Mouse (Mus musculus) thymus, postnatal 36 days (tissue): ENCODE results near the gene Tpk1.
"Not testable (repeated sequence)": the region's sequence is repeated elsewhere in the genome, so short reads cannot be mapped to it uniquely, and the experiment has no call there.

Source experiments
- DNase-seq, 2 experiments: peaks; one replicate each; pipeline ENCODE4 v3.0.0; 2022; ENCODE audit warnings: mixed read lengths in 2 of 2

Tpk1 gene

DNA sequence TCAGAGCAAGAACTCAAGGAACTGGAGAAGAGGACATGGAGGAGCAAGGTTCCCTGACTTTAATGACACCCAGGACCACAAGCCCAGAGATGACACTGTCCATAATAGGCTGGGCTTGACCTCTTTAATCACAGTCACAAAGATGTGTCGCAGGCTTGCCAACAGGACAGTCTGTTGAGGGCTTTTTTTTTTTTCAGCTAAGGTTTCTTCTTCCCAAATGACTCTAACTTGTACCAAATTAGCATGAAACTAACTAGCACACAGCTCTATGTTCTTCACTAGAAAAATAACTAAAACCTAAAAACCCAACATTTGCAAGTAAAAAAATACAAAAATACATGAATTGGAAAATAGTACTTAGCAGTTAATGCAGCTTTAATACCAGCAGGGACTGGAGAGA is 27.2 kb downstream of the Tpk1 start:
- no peak for DNase-seq

DNA sequence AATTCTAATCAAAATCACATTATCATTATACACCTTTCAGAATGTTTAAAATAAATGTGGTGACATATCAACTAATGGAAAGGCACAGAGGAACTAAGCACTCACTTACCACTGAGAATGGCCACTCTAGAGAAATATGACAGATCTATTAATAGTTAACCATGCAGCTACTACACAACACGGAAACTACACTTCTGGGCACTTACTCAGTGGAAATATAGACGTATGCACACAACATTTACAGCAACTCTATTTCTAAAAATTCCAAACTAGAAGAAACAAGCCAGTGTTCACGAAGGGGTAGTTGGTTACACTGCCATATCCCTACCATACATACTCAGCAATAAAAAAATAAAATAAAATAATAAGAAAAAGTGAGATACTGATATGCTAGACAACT is 28.0 kb downstream of the Tpk1 start:
- DNase-seq: no peak

- no peak for DNase-seq
These were observed 29.0 kb downstream of the Tpk1 start for GRCm38 (mm10) chr6:43636980-43637638.

GRCm38 (mm10) chr6:43633308-43633963 is 32.6 kb downstream of the Tpk1 start:
- DNase-seq: no peak

GRCm38 (mm10) chr6:43632871-43633270 is 33.2 kb downstream of the Tpk1 start:
- no peak for DNase-seq

DNA sequence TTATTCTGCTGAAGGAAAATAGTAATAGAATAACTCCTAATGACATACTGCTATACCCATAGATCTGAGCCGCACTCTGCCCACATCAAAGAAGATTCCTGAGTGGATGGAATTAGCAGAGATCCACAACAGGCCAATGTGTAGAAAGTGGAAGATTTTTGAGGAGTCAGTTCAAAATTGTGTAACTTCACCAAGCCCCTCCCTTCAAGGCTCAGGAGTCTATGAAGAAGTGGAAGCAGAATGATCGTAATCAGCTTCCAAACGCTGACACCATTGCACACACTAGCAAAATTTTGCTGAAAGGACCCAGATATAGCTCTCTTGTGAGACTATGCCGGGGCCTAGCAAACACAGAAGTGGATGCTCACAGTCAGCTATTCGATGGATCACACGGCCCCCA is 42.6 kb downstream of the Tpk1 start:
- not testable (repeated sequence) for DNase-seq

DNA sequence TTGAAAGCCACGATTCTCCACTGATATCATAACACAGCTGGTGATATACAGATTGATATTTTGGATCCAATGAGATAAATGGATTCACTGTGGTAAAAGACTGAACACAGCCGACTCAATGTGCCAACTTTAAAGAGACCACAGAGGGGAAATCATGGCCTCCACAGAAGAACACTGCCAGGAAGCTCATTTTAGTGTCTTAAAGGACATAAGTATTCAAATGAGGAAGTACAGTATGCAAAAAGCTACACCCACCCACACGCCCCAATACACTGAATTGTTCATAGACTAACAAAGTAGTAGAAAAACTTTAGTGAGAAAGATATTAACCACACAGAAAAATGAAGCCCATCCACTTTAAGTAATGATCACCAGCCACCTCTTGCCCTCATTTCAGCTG is 46.8 kb downstream of the Tpk1 start:
- DNase-seq: no peak

- DNase-seq: no peak
These were observed 54.3 kb downstream of the Tpk1 start for GRCm38 (mm10) chr6:43611770-43612169.

DNA sequence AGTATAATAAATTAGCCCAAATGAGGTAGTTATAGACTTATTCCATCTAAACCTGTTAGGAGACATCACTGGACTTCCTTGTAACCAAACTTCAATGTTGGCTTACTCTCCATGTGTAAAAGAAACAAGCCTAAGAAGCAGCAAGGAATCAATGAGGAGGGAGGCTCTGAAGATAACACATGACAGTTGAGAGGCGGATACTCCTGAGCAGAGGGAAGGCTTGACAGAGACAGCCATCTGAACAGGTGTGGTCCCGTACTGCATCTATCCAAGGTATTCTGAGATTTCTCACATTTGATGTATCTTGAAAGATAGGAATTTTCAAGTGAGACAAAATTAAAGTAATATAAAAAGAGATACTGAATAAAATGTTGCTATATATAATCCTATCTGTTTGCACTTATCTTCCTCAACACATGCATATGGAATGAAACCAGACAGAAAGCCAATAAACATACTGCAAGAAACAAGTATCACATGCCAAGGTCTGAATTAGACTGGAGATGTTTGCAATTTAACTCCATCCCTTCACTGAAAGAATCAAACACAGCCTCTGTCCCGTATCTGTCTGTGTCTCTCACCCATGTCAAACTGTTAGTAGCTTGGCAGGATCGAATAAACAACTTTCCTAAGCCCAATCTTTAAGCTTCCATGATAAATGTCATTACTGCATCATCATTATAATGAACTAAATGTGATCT is 75.1 kb downstream of the Tpk1 start:
- no peak for DNase-seq

- no peak for DNase-seq
These were observed 80.8 kb downstream of the Tpk1 start for GRCm38 (mm10) chr6:43585274-43585673.

DNA sequence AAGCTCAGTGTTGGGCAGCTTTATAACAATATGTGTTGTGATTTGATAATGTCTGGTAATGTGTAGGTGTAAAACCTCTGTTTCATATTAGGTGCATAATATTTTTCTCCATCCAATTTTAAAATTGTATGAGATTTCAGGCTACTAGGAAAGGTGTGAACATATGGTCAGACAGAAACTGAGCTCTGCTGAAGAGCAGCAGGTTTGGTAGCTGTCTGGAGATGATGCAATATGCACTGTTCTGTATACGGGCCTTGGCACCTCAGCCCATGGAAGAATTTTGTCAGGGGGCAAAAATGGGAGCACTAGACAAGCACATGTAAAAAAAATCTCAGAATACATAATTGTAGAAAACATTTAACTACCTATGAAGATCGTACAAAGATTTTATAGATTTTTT is 84.3 kb downstream of the Tpk1 start:
- no peak for DNase-seq

- no peak for DNase-seq
These were observed 98.2 kb downstream of the Tpk1 start for GRCm38 (mm10) chr6:43567885-43568284.

- no peak for DNase-seq
These were observed 103.6 kb downstream of the Tpk1 start for GRCm38 (mm10) chr6:43562474-43562873.

GRCm38 (mm10) chr6:43551410-43551809 is 114.7 kb downstream of the Tpk1 start:
- DNase-seq: no peak

DNA sequence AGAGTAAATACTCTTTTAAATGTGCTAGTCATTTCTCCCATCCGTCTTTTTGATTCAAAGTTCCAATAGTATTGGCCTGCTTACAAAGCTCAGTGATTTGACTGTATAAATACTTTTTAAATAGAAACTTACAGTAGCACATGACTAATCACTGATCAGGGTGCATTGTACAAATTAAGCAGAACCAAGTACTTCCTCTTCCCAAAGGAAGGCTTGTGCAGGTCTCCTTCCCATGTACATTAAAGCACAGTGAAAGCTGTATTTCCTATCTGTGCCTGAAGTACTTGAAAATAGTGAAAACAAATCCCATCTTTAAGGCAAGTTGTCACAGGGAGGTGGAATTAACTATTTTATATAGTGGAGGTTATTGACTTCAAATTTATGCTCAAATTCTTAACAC is 119.5 kb downstream of the Tpk1 start:
- DNase-seq: no peak

- no peak for DNase-seq
These were observed 128.7 kb downstream of the Tpk1 start for GRCm38 (mm10) chr6:43537252-43537870.

- DNase-seq: no peak
These were observed 130.6 kb downstream of the Tpk1 start for GRCm38 (mm10) chr6:43535459-43535858.

- DNase-seq: no peak
These were observed 132.8 kb downstream of the Tpk1 start for GRCm38 (mm10) chr6:43533323-43533722.

GRCm38 (mm10) chr6:43532822-43533221 is 133.3 kb downstream of the Tpk1 start:
- no peak for DNase-seq

DNA sequence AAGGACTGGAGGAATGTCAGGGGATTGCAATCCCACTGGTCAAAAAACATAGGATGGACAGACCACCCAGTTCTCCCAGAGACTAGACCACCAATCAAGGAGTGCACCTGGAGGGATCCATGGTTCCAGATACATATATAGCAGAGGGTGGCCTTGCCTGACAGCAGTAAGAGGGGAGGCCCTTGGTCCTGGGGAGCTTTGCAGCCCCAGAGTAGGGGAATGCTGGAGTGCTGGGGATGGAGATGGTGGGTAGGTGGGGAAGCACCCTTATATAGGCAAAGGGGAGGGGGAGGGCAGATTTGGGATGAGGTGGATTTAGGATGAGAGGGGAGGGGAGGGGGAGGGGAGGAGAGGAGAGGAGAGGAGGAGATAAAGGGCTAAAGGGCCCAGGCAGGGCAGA is 134.1 kb downstream of the Tpk1 start:
- no peak for DNase-seq

- DNase-seq: no peak
These were observed 137.1 kb downstream of the Tpk1 start for GRCm38 (mm10) chr6:43528996-43529395.

GRCm38 (mm10) chr6:43525028-43525427 is 141.1 kb downstream of the Tpk1 start:
- DNase-seq: no peak

DNA sequence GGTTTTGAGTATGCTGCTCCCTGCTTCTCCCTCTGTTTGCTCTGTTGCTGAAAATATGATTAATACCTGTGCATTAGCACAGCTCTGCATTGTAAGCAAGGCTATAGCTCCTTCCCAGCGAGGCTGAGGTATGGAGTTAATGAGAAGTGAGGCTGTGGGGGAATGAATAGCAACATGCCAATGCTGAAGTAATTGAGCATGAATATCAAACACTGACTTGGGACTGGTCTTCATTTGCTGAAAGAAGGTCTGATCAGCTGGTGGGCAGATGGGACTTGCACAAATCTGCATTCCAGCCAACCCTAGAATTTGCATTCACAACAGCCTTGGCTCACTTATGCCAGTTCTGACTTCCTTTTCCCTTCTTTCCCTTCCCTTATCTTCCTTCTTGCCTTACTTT is 144.0 kb downstream of the Tpk1 start:
- no peak for DNase-seq

GRCm38 (mm10) chr6:43520218-43520617 is 145.9 kb downstream of the Tpk1 start:
- DNase-seq: no peak
